Mouse (Mus musculus) kidney, adult 2 months (tissue): ENCODE measurements at regions not wholly inside any gene's neighbourhood (a gene's known extent, or its start where the extent isn't known, plus 50 kb on each side); places are given as distances from the start of the nearest gene placed in this dataset.

Experiments
- DNase-seq: peaks from one replicate; pipeline ENCODE4 v3.0.0; 2021
- H3K27ac ChIP-seq: fragments of 200-500 bp; 2 replicates; pipeline ENCODE4 v1.5.1; 2012; ENCODE audit warnings: low read depth, low read length, control low read depth, inconsistent platforms; ENCODE audit not compliant: insufficient read depth
- H3K27me3 ChIP-seq: fragments of 200-500 bp; replicated peaks from 2 replicates; pipeline ENCODE4 v1.6.1; 2012; ENCODE audit warnings: mild to moderate bottlenecking, moderate library complexity, low read length, inconsistent platforms; ENCODE audit not compliant: control insufficient read depth, insufficient read depth
- H3K36me3 ChIP-seq: fragments of 200-500 bp; 2 replicates; pipeline ENCODE4 v1.6.1; 2012; ENCODE audit warnings: mild to moderate bottlenecking, moderate library complexity, low read length, inconsistent platforms; ENCODE audit not compliant: control insufficient read depth, insufficient read depth
- H3K4me1 ChIP-seq: fragments of 200-500 bp; 2 replicates; pipeline ENCODE4 v1.6.1; 2011; ENCODE audit warnings: low read length; ENCODE audit not compliant: control insufficient read depth, insufficient read depth
- H3K4me3 ChIP-seq: fragments of 200-500 bp; 2 replicates; pipeline ENCODE4 v1.5.1; 2011; ENCODE audit warnings: mild to moderate bottlenecking, low read depth, low read length, control low read depth; ENCODE audit not compliant: insufficient read depth
- CTCF ChIP-seq: fragments of 200-500 bp; conservative IDR thresholded peaks from 2 replicates; pipeline ENCODE4 v1.5.1; 2011; ENCODE audit warnings: low read depth, mild to moderate bottlenecking, control low read depth, low read length, moderate library complexity, mixed read lengths; ENCODE audit not compliant: insufficient read depth, insufficient read length
- POLR2A ChIP-seq: fragments of 200-500 bp; IDR thresholded peaks from one replicate; pipeline ENCODE4 v1.6.1; 2011; ENCODE audit warnings: low read depth, low read length, control low read depth
- WGBS: fragments of 180-500 bp; shearing (Covaris S2); methylation state at CpG from one replicate; pipeline ENCODE4 v1.1.7; 2018; 5-methylcytosine and 5-hydroxymethylcytosine counted together

DNA sequence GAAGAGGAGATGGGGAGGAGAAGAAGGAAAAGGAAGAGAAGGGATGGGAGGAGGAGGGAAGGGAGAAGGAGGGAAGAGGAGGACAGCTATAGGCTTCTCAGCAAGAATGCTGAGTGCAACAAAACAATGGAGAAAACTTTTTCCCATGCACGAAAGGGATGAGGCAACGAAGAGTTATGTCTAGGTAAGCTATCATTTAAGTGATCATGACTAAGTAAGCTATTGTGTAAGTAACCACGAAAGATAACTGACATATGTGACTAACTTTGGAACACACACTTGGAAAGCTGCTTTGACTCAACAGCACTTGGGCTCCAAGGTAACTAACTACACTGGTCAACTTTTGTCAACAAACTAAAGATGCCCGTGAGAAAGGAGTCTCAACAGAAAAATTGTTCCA, 50.9 kb upstream of the Fstl1 start:
- Histone ChIP-seq H3K4me3 (no peak overlapping the region), H3K27me3 (no peaks in the 10 kb centered on the region), H3K4me1 (no peaks in the 10 kb centered on the region), H3K27ac (no peak overlapping the region), H3K36me3 (no peaks in the 10 kb centered on the region)
- no peak for TF ChIP-seq CTCF
- no peak for TF ChIP-seq POLR2A
- DNase-seq = no peak
- WGBS = 90% methylated on average over 4 of the region's 4 CpGs

DNA sequence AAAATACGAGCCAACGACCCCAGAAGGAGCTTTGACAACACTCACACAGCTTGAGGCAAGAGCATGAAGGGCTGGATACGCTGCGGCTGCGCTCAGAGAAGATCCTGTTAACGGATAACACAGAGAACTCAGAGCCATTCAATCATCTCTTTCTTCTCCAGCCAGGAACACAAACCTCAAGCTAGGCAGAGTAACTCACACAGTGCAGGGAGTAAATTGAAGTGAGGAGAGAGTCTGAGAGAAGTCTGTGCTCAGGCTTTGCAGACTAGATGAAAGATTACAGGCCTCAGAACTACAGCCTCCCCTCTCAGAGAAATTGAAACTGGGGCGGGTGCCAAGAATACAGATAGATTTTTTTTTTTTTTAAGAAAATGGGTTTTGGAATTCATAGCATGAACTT, 60.9 kb upstream of the Ndufb4 start:
- Histone ChIP-seq H3K36me3 (no peaks in the 10 kb centered on the region), H3K27me3 (no peaks in the 10 kb centered on the region), H3K4me1 (no peaks in the 10 kb centered on the region), H3K27ac (no peak overlapping the region), H3K4me3 (no peak overlapping the region)
- 66% methylated on average over 7 of the region's 7 CpGs for WGBS
- DNase-seq = peak; percentile 7
- no peak for TF ChIP-seq CTCF
- TF ChIP-seq POLR2A = no peak

DNA sequence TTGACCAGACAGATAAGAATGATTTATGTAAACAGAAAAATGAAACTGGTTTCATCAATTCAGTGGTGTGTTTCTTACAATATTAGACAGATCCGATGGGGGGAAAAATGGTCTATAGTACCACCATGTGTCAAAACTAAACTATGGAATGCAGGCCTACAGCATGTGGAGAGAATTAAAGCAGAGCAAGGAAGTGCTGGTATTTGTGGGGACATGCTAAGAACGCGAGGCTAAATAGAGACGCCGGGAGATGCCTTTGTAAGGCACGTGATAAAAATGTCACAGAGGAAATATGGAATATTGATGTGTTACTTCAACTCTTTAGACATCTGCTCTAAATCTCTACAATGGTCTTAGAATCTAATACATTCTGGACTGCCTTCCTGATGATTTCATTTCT, 60.0 kb upstream of the Ndufb4 start:
- no peaks in the 10 kb centered on the region for H3K27me3 ChIP-seq
- H3K27ac ChIP-seq = no peak overlapping the region
- TF ChIP-seq CTCF (no peak), POLR2A (no peak)
- H3K4me3 ChIP-seq = no peak overlapping the region
- H3K36me3 ChIP-seq = no peaks in the 10 kb centered on the region
- no peak for DNase-seq
- 70% methylated on average over 6 of the region's 6 CpGs for WGBS
- no peaks in the 10 kb centered on the region for H3K4me1 ChIP-seq

DNA sequence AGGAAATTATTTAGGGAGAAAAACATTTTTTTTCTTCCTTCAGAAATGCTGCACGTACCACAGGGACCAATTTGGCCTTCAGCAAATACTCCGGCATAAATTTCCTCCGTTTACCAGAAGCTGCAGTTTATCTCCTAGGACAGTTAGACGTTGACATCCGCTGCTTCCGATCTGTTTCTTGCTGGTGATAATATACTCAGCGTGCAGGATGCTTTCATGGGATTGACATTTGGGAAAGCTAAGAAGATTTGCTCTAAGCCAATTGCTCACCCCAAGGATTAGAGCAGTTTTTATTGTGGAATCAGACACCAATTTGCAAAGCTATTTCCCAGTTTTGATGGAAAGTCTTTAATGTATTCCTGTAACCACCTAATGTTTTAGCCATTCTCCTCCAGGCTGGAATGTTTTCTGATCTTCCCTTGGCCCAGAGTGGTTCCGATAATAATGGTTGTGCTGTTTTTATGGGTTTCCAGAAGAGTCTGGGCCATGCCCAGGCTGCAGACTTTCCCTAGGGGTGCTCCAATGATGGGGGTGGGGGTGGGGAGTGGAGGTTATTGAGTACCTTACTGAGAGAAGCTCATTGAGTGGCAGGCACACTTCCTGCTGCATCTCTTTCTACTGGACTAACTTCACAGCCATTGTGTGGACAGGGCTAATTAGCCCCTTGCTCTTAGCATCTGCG, 52.1 kb upstream of the Ndufb4 start:
- Histone ChIP-seq H3K4me1 (no peaks in the 10 kb centered on the region), H3K27ac (no peak overlapping the region), H3K27me3 (no peaks in the 10 kb centered on the region; the same call in 1 of the 2 replicates), H3K36me3 (no peaks in the 10 kb centered on the region), H3K4me3 (no peak overlapping the region)
- TF ChIP-seq CTCF = no peak
- no peak for TF ChIP-seq POLR2A
- WGBS = 72% methylated on average over 9 of the region's 9 CpGs
- no peak for DNase-seq

DNA sequence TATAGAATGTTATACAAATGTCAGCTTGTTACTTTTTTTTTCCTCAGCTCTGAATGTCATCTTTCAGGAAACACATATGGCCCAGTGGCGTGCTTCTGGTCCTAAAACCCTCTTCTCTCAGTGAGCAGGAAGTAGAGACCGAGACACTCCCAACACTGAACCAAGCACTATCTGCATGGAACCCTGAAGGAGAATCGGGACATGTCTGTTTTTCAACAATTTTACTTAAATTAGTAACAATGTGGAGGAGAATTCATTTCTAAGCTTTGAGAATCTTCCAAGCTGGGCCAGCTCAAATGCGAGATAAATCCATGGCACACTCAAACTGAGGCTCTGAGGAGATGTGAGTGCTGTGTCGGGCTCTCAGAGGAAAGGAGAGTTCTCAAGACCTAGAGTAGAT, 51.0 kb upstream of the Ndufb4 start:
- Histone ChIP-seq H3K36me3 (no peaks in the 10 kb centered on the region), H3K4me3 (no peak overlapping the region), H3K4me1 (no peaks in the 10 kb centered on the region), H3K27me3 (no peaks in the 10 kb centered on the region; the same call in 1 of the 2 replicates), H3K27ac (no peak overlapping the region)
- TF ChIP-seq CTCF (no peak), POLR2A (no peak)
- 77% methylated on average over 5 of the region's 5 CpGs for WGBS
- no peak for DNase-seq

DNA sequence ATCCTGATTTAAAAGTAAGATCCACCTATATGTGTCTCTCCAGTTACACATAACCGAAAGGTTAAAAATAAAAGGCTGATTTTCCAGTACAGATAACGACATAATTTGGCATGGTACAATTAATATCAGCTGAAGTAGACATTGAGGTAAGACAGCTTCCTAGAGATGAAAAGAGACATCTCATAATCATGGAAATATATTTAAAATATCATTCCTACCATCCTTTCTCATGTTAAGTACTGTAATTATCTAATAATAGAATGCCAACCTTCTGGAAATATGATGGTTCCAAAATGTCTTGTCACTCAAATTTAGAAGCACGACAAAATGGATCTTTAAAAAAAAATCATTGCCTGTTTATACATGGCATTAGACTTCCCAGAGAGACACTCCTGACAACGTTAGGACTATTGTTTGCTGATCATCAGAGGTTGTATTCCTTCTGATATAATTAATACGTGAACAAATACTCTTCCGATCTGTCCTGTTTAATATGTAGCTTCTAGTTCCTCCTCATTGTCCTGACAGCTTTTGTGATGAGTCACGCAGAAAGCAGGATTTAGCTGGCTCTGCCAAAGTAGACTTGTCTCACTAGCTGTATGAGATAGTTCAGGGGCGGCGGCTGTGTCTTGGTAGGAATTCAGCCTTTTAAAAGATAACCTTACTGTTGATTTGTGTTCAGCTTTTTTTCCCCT, 50.4 kb upstream of the Ndufb4 start:
- Histone ChIP-seq H3K4me3 (no peak overlapping the region), H3K36me3 (no peaks in the 10 kb centered on the region), H3K27ac (no peak overlapping the region), H3K4me1 (no peaks in the 10 kb centered on the region), H3K27me3 (no peaks in the 10 kb centered on the region; the same call in 1 of the 2 replicates)
- TF ChIP-seq POLR2A = no peak
- no peak for TF ChIP-seq CTCF
- 70% methylated on average over 9 of the region's 9 CpGs for WGBS
- no peak for DNase-seq
